Mouse (Mus musculus) hematopoietic multipotent progenitor cell, adult 10-12 weeks (in vitro differentiated cells): Measurements from ENCODE around the gene Mcm10. TPM values are rescaled to one million over a fixed set of nuclear protein-coding genes. Genes with fewer than 3 reads are reported as not detected.

Experiments used
- polyA plus RNA-seq: library from polyadenylated mRNA; stranded (reverse); fragments of >175 nt; gene quantifications from 2 replicates; pipeline ENCODE4 v1.2.3, GENCODE M21; 2012; ENCODE audit warnings: low replicate concordance

Gene Mcm10
- polyA plus RNA-seq, result 1.00 and 4.9 TPM in 2 replicates

DNA sequence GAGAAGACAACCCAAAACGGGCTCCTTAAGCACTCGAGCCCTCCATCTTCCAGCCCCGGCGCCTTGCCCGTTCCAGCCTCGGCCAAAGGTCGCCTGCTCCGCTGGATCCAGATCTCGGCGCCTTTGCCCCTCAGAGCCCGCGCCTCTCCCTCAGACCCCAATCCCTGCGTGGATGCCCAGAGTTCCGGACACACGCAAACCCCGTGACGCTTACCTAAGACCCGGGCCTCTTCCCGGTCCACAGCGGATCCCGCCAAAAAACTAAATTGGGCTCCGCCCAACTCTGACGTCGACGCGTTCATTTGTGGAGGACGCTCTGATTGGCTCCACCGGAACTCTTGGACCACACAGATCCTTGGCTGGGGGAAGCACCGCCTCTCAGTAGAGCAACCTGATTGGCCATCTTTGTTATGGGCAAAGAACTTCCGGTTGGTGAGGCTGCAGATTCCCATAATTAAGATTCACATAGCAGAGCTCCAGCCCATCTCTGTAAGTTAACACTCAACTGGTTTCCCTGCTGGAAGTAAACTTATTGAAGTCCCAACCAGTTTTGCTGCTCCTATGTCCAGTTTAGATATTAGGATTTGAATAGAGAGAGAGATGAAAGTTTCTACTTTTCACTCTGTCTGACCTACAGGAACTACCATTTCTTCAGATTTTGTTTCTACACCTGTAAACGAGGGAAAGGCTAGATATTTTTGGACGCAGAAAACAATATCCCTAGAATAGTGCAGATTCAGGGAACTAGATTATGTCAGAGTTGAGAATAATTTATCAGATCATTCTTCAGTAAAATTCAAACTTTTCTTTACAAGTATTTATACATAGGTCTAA, at the start of gene Mcm10:
TSS of gene Mcm10 (minus strand) at position 301 of the 834 bp plus-strand sequence.

DNA sequence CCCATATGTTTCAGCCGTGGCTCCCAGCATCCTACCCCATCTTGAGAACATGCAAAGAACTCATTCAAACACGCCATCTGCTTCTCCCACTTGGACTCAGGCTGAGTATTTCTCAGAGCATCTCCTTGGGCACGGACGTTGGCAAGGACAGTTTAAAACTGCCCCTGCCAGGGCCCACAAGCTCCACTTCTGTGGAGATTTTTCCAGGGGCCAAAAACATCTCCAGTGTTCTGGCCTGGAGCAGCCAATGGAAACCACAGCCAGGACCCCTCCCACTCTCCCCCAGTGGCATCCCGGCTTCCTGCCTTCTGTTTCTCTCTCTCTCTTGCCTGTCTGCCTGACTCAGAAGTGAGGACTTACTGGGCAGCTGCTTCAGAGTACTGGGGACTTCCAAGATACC, 36.8 kb downstream of the Mcm10 start, which contains the start of gene Ucma:
TSS of gene Ucma (plus strand) at position 316 of the 400 bp plus-strand sequence.

Other genes starting within 250 kb of the Mcm10 start
- gene Sephs1, start 131.2 kb downstream of the Mcm10 start, polyA plus RNA-seq, result 3.7 and 6.9 TPM in 2 replicates
- gene Phyh, start 93.8 kb downstream of the Mcm10 start, polyA plus RNA-seq, result 10.7 and 29.0 TPM in 2 replicates
- not detected in 2 replicates for gene Ucma, start 36.7 kb downstream of the Mcm10 start, polyA plus RNA-seq
- 4.8 and 7.6 TPM in 2 replicates for gene Optn, start 51.3 kb upstream of the Mcm10 start, polyA plus RNA-seq
- not detected in 2 replicates for gene Ccdc3, start 125.0 kb upstream of the Mcm10 start, polyA plus RNA-seq